Mouse (Mus musculus) neutrophil, adult 65 days (primary cell): Measurements from ENCODE around the gene Iqgap1. TPM values are rescaled to one million over a fixed set of nuclear protein-coding genes. Genes with fewer than 3 reads are reported as not detected.

Experiments
- total RNA-seq: library from RNA; stranded (reverse); gene quantifications from 2 replicates; pipeline ENCODE4 v1.2.4, GENCODE M21; 2023

Iqgap1 gene
- 834 and 1,089 TPM in 2 replicates for total RNA-seq

DNA sequence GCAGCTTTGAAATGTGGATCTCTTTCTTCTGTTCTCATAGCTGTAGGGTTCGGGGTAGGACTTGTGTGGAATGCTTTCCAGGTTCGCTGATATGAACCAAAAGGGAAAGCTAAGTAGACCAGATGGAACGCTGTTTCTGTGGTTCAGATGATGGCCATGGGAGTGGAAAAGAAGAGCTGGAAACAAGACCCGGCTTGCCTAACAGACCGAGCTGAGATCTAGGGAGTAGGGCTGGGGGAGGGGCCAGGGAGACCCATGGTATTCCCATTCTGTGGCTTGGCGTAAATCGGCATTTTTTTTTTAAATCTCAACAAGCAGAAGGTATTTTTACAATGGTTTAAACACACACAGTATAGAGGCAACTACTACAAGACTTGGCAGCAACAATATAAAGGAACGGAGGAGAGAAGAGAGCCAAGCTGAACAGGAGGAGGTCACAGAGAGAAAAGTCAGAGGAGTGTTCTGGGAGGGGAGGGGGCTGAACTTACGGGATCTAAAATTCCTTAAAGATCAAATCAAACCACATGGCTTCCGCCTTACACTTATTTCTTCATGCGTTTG, at the start of gene Iqgap1:
Gene Iqgap1, minus strand, starts transcription at position 132 of the 561 bp plus-strand sequence.

DNA sequence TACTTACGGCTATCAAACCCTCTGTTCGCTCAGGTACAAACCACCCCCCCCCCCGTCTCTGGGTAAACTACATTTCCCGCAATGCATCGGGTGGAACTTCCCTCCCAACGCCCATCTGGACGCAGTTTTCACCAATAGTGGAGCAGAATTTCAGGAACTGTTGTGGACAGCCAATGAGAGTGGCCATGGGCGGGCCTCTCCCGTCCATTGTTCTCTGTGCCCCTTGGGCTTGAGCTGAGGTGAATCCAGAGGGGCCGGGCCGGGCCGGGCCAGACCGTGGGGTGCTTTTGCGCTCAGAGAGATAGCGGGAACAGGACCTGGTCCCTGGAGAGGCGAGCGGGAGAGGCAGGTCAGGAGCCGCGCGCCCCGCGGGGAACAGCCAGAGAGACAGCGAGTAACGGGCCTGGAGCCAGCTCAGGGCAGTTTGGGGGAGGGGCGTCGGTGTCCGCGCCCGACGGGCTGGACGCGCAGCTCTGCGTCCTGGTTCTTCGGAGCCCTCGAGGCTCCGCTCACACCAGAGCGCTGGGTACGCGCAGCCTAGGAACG, 35.0 kb upstream of the Iqgap1 start, which contains the start of gene Zscan2:
Gene Zscan2, plus strand, starts transcription at position 192 of the 546 bp plus-strand sequence.

GRCm38 (mm10) chr7:80688556-80689220, 137.1 kb downstream of the Iqgap1 start, which contains the start of gene Crtc3:
Gene Crtc3 (minus strand): TSS chr7:80688877.

Other genes with a start within 250 kb of the Iqgap1 start
- gene Crtc3, start 137.1 kb downstream of the Iqgap1 start, total RNA-seq, result 23.8 and 30.2 TPM in 2 replicates
- gene Zscan2, start 34.9 kb upstream of the Iqgap1 start, total RNA-seq, result 4.5 and 5.5 TPM in 2 replicates
- 4.4 and 6.6 TPM in 2 replicates for gene Wdr73, start 75.3 kb upstream of the Iqgap1 start, total RNA-seq
- gene Nmb, start 79.1 kb upstream of the Iqgap1 start, total RNA-seq, result 2.4 and 6.3 TPM in 2 replicates
- gene Sec11a, start 121.8 kb upstream of the Iqgap1 start, total RNA-seq, result 36.5 and 54.8 TPM in 2 replicates
- 32.1 and 42.5 TPM in 2 replicates for gene Zfp592, start 167.7 kb upstream of the Iqgap1 start, total RNA-seq
- 0.20 and 0.32 TPM in 2 replicates for gene Alpk3, start 231.6 kb upstream of the Iqgap1 start, total RNA-seq